Mouse (Mus musculus): ENCODE results near the gene Fbn1. TPM values are rescaled to one million over a fixed set of nuclear protein-coding genes. Genes with fewer than 3 reads are reported as not detected.
A peak's percentile ranks its signal among the peaks of the same experiment; 100 is the strongest.

Fbn1 gene
- polyA plus RNA-seq, 1 experiment from 2014 or later, result 18.6 TPM

- H3K4me1 ChIP-seq, result peaks cover 4% of the 10 kb centered on the region
- H3K27ac ChIP-seq, result no peak overlapping the region
Measured at GRCm38 (mm10) chr2:125515291-125516057, 7.7 kb upstream of the Fbn1 start.

GRCm38 (mm10) chr2:125514391-125514790 is 6.6 kb upstream of the Fbn1 start:
- H3K4me2 ChIP-seq (replicated peaks), result no peak overlapping the region
- no peak overlapping the region for H3K4me3 ChIP-seq
- H3K9me3 ChIP-seq, result no peaks in the 10 kb centered on the region
- 0 out of 2 replicates have a peak, but pooled peaks cover 5% of the 10 kb centered on the region for H3K27me3 ChIP-seq
- WGBS, result 30% methylated on average over 3 of the region's 3 CpGs
- no peaks in the 10 kb centered on the region for H3K36me3 ChIP-seq
- H3K27ac ChIP-seq, result no peak overlapping the region
- peaks cover 4% of the 10 kb centered on the region for H3K4me1 ChIP-seq
- no peak overlapping the region for H3K9ac ChIP-seq
- ATAC-seq (ENCODE audit: low FRiP score, low read depth), result no peak

More at GRCm38 (mm10) chr2:125515291-125516057, 7.7 kb upstream of the Fbn1 start:
- H3K9ac ChIP-seq, result no peak overlapping the region
- H3K27me3 ChIP-seq, result no peaks in the 10 kb centered on the region
- H3K36me3 ChIP-seq, result no peaks in the 10 kb centered on the region
- H3K4me3 ChIP-seq, result no peak overlapping the region
- H3K9me3 ChIP-seq, result no peaks in the 10 kb centered on the region
- 78% methylated on average over 12 of the region's 12 CpGs for WGBS
- no peak for ATAC-seq (ENCODE audit: low FRiP score, low read depth)
- no peak overlapping the region for H3K4me2 ChIP-seq (replicated peaks)

DNA sequence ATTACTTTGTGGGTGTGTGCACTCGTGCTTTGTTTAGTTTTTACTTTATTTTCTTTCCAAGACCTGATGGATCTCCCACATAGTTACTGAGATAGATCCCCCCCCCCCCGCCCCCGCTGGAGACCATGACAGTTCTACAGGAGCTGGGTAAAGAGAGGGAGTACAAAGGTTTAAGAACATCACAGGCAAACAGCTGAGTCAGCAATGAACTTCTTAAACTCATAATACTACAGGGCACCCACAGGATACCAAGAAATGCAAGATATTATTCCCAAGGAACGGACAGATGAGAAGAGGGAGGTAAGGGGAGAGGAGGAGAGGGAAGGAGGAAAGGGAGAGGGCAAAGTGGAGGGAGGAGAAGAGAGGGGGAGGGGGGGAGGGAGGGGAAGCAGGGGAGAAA is 4.8 kb upstream of the Fbn1 start:
- Histone ChIP-seq H3K27ac (no peak overlapping the region), H3K4me3 (no peak overlapping the region), H3K9ac (no peak overlapping the region), H3K4me1 (peaks cover 4% of the 10 kb centered on the region), H3K9me3 (no peaks in the 10 kb centered on the region), H3K4me2 (replicated peaks) (no peak overlapping the region), H3K27me3 (peaks cover 20% of the 10 kb centered on the region), H3K36me3 (no peaks in the 10 kb centered on the region)
- ATAC-seq (ENCODE audit: low FRiP score, low read depth), result no peak
- 79% methylated on average over 4 of the region's 4 CpGs for WGBS

DNA sequence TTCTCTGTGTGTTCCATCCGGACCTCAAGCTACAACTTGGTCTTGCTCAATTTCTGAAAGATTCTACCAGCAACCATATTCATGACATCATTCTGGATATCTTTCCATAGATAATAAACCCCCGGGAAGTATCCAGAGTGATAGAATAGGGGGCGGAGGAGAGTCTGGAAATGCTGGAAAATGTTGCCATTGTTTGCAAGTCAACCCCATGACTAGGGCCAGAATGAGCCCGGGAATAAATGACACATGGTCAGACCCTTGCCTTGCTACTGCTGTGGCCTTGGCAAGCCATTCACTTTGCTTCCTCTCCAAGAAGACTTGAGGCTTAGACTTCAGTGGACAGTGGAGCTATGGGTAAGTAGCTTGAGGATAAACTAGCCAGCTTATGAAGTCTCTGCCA is 4.1 kb upstream of the Fbn1 start:
- 89% methylated on average over 4 of the region's 4 CpGs for WGBS
- ATAC-seq (ENCODE audit: low FRiP score, low read depth), result no peak
- Histone ChIP-seq H3K4me1 (peaks cover 8% of the 10 kb centered on the region), H3K9ac (no peak overlapping the region), H3K4me2 (replicated peaks) (no peak overlapping the region), H3K36me3 (no peaks in the 10 kb centered on the region), H3K27me3 (peaks cover 21% of the 10 kb centered on the region), H3K4me3 (no peak overlapping the region), H3K9me3 (no peaks in the 10 kb centered on the region), H3K27ac (no peak overlapping the region)

DNA sequence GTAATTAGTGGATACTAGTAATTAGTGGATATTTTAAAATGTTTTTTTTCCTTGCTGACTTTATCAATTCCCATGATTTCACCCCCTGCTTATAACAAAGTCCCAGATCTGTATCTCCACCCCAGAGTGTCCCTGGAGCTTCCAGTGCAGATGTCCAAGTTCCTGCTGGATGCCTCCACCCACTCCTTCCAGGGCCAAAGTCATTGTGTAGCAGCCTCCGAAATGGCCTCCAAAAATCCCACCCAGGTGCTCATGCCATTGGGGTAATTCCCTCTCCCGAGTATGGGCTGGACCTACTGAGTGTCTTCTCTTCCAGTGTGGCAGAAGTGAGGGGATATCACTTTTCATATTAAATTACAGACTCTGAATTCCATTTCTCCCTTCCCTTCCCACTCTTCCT is 3.0 kb upstream of the Fbn1 start:
- Histone ChIP-seq H3K4me2 (replicated peaks) (no peak overlapping the region), H3K9me3 (no peaks in the 10 kb centered on the region), H3K36me3 (no peaks in the 10 kb centered on the region), H3K27me3 (peaks cover 21% of the 10 kb centered on the region), H3K9ac (no peak overlapping the region), H3K4me1 (peaks cover 6% of the 10 kb centered on the region; the same call in 1 of the 2 replicates), H3K27ac (no peak overlapping the region), H3K4me3 (no peak overlapping the region)
- ATAC-seq (ENCODE audit: low FRiP score, low read depth), result no peak
- WGBS, result 57% methylated on average over 2 of the region's 2 CpGs

DNA sequence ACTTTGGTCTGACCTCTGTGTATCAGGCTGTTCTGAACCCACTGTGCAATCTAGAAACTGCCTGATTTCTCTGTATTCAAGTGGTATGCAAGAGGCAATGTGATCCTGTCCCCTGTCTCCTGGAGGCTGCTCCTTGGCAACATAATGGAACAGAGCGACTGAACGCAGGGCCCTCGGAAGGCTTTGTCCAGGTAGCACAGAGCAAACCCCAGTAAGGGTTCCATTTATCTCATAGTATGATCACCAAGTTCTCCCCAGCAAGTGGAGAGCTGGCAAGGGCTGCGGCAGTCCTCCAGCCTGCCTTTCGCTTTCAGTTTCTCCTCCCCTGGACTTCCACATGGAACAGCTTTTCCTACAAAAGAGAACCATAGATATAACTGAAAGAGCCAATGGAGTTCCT is 588 bp upstream of the Fbn1 start:
- H3K9me3 ChIP-seq, result no peaks in the 10 kb centered on the region
- no peak overlapping the region for H3K4me2 ChIP-seq (replicated peaks)
- H3K27me3 ChIP-seq, result peaks cover 30% of the 10 kb centered on the region
- H3K4me3 ChIP-seq, result no peak overlapping the region
- no peak overlapping the region for H3K9ac ChIP-seq
- WGBS, result 95% methylated on average over 5 of the region's 5 CpGs
- H3K4me1 ChIP-seq, result peaks cover 20% of the 10 kb centered on the region
- H3K36me3 ChIP-seq, result no peaks in the 10 kb centered on the region
- H3K27ac ChIP-seq, result no peak overlapping the region
- ATAC-seq (ENCODE audit: low FRiP score, low read depth), result no peak

GRCm38 (mm10) chr2:125506316-125507054 is 1.3 kb downstream of the Fbn1 start:
- H3K9me3 ChIP-seq, result no peaks in the 10 kb centered on the region
- peak overlapping the region; percentile 88 for H3K9ac ChIP-seq
- ATAC-seq (ENCODE audit: low FRiP score, low read depth), result peak; percentile 90
- H3K4me1 ChIP-seq, result peaks cover 20% of the 10 kb centered on the region
- peak overlapping the region; percentile 91 for H3K27ac ChIP-seq
- peaks cover 34% of the 10 kb centered on the region for H3K27me3 ChIP-seq
- H3K4me2 ChIP-seq (replicated peaks), result peak overlapping the region; percentile 85
- WGBS, result under 1% methylated on average over 37 of the region's 37 CpGs
- peak overlapping the region; percentile 79 for H3K4me3 ChIP-seq
- peaks cover 14% of the 10 kb centered on the region; the same call in 1 of the 2 replicates for H3K36me3 ChIP-seq

DNA sequence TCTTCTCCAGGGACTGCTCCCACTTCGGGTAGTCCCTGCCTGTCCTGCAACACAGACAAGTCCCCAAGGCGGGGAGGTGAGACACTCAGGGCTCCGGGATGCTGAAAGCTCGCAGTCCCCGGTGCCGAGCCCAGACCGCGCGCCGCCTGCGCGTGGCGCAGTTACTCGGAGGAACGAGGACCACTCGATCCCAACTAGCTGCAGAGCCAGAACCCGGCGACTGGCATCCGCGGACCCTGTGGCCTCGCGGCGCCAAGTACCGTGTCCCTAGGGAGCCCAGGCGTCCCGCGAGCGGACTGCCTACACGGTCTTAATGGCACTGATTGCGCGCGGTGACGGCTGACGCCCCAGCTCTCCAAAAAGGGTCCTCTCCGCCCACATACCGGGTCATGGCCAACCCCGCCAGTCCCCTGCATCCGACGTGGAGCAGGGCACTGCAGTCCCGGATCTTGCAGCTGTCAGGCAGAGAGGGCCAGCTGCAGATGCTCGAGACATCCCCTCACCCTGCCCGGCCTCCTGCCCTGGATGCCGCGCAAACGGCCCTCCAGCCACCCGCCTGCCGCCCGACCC is 2.0 kb downstream of the Fbn1 start:
- Histone ChIP-seq H3K9ac (peak overlapping the region; percentile 88), H3K4me1 (peaks cover 20% of the 10 kb centered on the region), H3K4me2 (replicated peaks) (peak overlapping the region; percentile 85), H3K27me3 (peaks cover 34% of the 10 kb centered on the region), H3K4me3 (peak overlapping the region; percentile 79), H3K9me3 (no peaks in the 10 kb centered on the region), H3K36me3 (peaks cover 15% of the 10 kb centered on the region; the same call in 1 of the 2 replicates), H3K27ac (peak overlapping the region; percentile 91)
- peak; percentile 85 for ATAC-seq (ENCODE audit: low FRiP score, low read depth)
- WGBS, result under 1% methylated on average over 48 of the region's 48 CpGs

GRCm38 (mm10) chr2:125505006-125505745 is 2.6 kb downstream of the Fbn1 start, which contains the start of gene Gm9913:
Gene Gm9913 (plus strand): TSS chr2:125505089.
- WGBS, result under 1% methylated on average over 45 of the region's 45 CpGs
- H3K27me3 ChIP-seq, result peaks cover 34% of the 10 kb centered on the region

GRCm38 (mm10) chr2:125501526-125501925 is 6.3 kb downstream of the Fbn1 start:
- no peak overlapping the region for H3K9ac ChIP-seq
- H3K36me3 ChIP-seq, result peaks cover 28% of the 10 kb centered on the region; the same call in 1 of the 2 replicates
- H3K4me3 ChIP-seq, result no peak overlapping the region
- no peak overlapping the region for H3K4me2 ChIP-seq (replicated peaks)
- H3K4me1 ChIP-seq, result peaks cover 14% of the 10 kb centered on the region
- no peaks in the 10 kb centered on the region for H3K9me3 ChIP-seq
- ATAC-seq (ENCODE audit: low FRiP score, low read depth), result no peak
- no peak overlapping the region for H3K27ac ChIP-seq
- peaks cover 29% of the 10 kb centered on the region for H3K27me3 ChIP-seq

More at GRCm38 (mm10) chr2:125505006-125505745, 2.6 kb downstream of the Fbn1 start, which contains the start of gene Gm9913:
- peak within 1 kb of the TSS; percentile 88 for H3K9ac ChIP-seq
- H3K27ac ChIP-seq, result peak within 1 kb of the TSS; percentile 91
- no peak; the same call in 1 of the 2 replicates for ATAC-seq (ENCODE audit: low FRiP score, low read depth)
- H3K4me2 ChIP-seq (replicated peaks), result peak within 1 kb of the TSS; percentile 85
- peaks cover 20% of the 10 kb centered on the region for H3K4me1 ChIP-seq
- peaks cover 15% of the 10 kb centered on the region; the same call in 1 of the 2 replicates for H3K36me3 ChIP-seq
- H3K9me3 ChIP-seq, result no peaks in the 10 kb centered on the region
- peak within 1 kb of the TSS; percentile 79 for H3K4me3 ChIP-seq

GRCm38 (mm10) chr2:125498216-125498615 is 9.6 kb downstream of the Fbn1 start:
- no peak overlapping the region for H3K4me2 ChIP-seq (replicated peaks)
- no peak overlapping the region for H3K27ac ChIP-seq
- no peak for ATAC-seq (ENCODE audit: low FRiP score, low read depth)
- H3K36me3 ChIP-seq, result peaks cover 38% of the 10 kb centered on the region; the same call in 1 of the 2 replicates
- 93% methylated on average over 7 of the region's 7 CpGs for WGBS
- H3K4me3 ChIP-seq, result no peak overlapping the region
- H3K27me3 ChIP-seq, result peaks cover 48% of the 10 kb centered on the region
- no peaks in the 10 kb centered on the region for H3K4me1 ChIP-seq
- H3K9ac ChIP-seq, result no peak overlapping the region
- H3K9me3 ChIP-seq, result no peaks in the 10 kb centered on the region

Data from limb, embryonic 13.5 days (tissue).